Mouse (Mus musculus): Measurements from ENCODE around the gene Gpatch4.

DNA sequence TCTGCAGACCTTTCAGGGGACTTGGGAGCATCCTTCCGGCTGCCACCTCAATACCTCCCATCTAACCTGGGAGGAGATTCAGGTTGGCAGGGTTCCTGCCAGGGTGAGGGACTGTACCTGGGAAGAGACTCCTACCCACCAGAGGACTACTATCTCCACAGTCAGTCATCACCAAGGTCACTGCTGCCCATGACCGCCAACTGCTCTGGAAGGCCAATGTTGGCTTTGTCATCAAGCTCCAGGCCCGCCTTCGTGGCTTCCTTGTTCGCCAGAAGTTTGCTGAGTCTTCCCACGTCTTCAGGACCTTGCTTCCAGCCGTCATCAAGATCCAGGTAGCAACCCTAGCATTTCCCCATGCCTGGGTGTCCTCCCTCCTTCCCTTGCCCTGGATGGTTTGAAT is 58.8 kb downstream of the Gpatch4 start:
- TF ChIP-seq POLR2A (IDR thresholded peaks at IDR 0.05; ENCODE audit: low read depth, low read length) (no peak), CTCF (conservative IDR thresholded peaks at IDR 0.05; ENCODE audit: insufficient read depth, insufficient read length, low read depth, low read length) (no peak)

Measured in kidney, adult 2 months (tissue).